Mouse (Mus musculus) midbrain, embryonic 14.5 days (tissue): ENCODE results near the gene Hes2. TPM values are rescaled to one million over a fixed set of nuclear protein-coding genes. Genes with fewer than 3 reads are reported as not detected.

ENCODE experiments used
- ATAC-seq: fragments of 200-750 bp; cut with Nextera tagmentation; 2 replicates; pipeline ENCODE4 v1.8.0; 2017; ENCODE audit warnings: moderate number of reproducible peaks, moderate library complexity; ENCODE audit not compliant: low FRiP score, low TSS enrichment
- DNase-seq: peaks from one replicate; pipeline ENCODE4 v3.0.0-alpha.2; 2015
- H3K27ac ChIP-seq: fragments of 300-500 bp; sonication (generic); replicated peaks from 2 replicates; pipeline ENCODE4 v1.5.1; 2014; ENCODE audit warnings: mild to moderate bottlenecking, low read depth, low read length, moderate library complexity
- H3K27me3 ChIP-seq: fragments of 300-500 bp; sonication (generic); 2 replicates; pipeline ENCODE4 v1.6.1; 2014; ENCODE audit warnings: low read length, control low read depth, mixed read lengths; ENCODE audit not compliant: control insufficient read depth, insufficient read depth
- H3K36me3 ChIP-seq: fragments of 300-500 bp; sonication (generic); 2 replicates; pipeline ENCODE4 v1.6.1; 2014; ENCODE audit warnings: low read length, control low read depth; ENCODE audit not compliant: control insufficient read depth, insufficient read depth
- H3K4me1 ChIP-seq: fragments of 300-500 bp; sonication (generic); 2 replicates; pipeline ENCODE4 v1.6.1; 2014; ENCODE audit warnings: mild to moderate bottlenecking, antibody characterized with exemption, low read length, control low read depth; ENCODE audit not compliant: control insufficient read depth, insufficient read depth
- H3K4me2 ChIP-seq: fragments of 300-500 bp; sonication (generic); 2 replicates; pipeline ENCODE4 v1.6.1; 2014; ENCODE audit warnings: mild to moderate bottlenecking, low read length, moderate library complexity
- H3K4me3 ChIP-seq: fragments of 300-500 bp; sonication (generic); replicated peaks from 2 replicates; pipeline ENCODE4 v1.5.1; 2014; ENCODE audit warnings: low read depth, low read length
- H3K9ac ChIP-seq: fragments of 300-500 bp; sonication (generic); replicated peaks from 2 replicates; pipeline ENCODE4 v1.6.1; 2014; ENCODE audit warnings: mild to moderate bottlenecking, low read length, moderate library complexity
- H3K9me3 ChIP-seq: fragments of 300-500 bp; sonication (generic); 2 replicates; pipeline ENCODE4 v1.6.1; 2016; ENCODE audit warnings: low read length, control low read depth, mixed read lengths; ENCODE audit not compliant: control insufficient read depth
- WGBS: fragments of 180-500 bp; shearing (Covaris S2); extraction: QIAGEN DNeasy Blood & Tissue Kit; methylation state at CpG from one replicate; pipeline ENCODE4 v1.1.7; 2014; 5-methylcytosine and 5-hydroxymethylcytosine counted together
- polyA plus RNA-seq: library from polyadenylated mRNA; unstranded; fragments of >200 nt; fragmentation: Nextera tagmentation; extraction: Ambion mirVana; gene quantifications from 2 replicates; pipeline ENCODE4 v1.2.1, GENCODE M21; 2014

The Hes2 gene
- polyA plus RNA-seq = not detected in 2 replicates

DNA sequence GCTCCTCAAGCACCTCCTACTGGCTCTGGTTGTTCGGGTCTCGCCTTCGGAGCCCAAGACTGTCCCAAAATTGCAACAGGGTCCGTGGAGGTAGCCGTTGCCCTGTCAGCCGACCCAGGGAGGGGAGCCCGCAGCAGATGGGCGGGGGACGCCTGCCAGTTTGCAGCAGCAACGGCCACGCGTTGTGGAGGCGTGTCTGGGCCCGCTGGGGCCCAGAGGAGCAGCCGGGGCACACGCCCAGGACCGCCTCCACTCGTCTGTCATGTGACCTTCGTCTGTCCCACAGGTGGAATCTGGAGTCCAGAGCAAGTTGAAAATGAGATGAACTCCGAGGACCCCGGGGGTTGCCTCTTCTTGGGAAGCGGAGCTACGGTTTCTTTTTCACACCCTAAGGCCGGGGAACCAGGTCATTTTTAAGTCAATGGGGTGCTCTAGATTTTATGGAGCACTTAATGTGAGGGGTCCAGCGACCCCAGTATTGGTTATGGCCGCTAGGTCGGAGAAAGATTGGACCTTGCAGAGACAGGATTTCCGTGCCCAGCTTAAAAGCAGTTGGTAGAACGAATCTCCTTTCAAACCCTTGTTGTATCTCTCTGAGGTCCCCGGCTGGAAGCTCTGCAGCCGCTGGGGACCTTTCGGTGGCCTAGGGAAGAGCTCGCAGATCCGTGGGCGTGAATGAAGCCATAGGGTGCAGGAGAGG lies at the start of gene Hes2:
Gene Hes2, plus strand, starts transcription at position 283 of the 700 bp plus-strand sequence.
- Histone ChIP-seq H3K4me3 (no peak within 1 kb of the TSS), H3K9me3 (no peaks in the 10 kb centered on the region), H3K4me1 (0 out of 2 replicates have a peak, but pooled peaks cover 5% of the 10 kb centered on the region), H3K9ac (no peak within 1 kb of the TSS; the same call in 1 of the 2 replicates), H3K36me3 (no peaks in the 10 kb centered on the region), H3K27ac (no peak within 1 kb of the TSS), H3K27me3 (peaks cover 63% of the 10 kb centered on the region), H3K4me2 (peak within 1 kb of the TSS; percentile 9; the same call in 1 of the 2 replicates)
- DNase-seq (peak; percentile 10), ATAC-seq (no peak)
- 4% methylated on average over 35 of the region's 35 CpGs for WGBS

DNA sequence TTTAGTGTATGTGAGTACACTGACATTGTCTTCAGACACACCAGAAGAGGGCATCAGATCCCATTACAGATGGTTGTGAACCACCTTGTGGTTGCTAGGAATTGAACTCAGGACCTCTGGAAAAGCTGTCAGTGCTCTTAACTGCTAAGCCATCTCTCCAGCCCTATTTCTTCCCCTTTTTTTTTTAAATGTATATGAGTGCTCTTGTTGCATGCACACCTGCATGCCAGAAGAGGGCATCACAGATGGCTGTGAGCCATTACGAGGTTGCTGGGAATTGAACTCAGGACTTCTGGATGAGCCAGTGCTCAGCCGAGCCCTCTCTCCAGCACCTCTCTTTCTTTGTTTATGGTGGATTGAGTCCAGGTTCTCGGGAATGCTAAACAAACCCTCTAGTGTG lies 49.2 kb upstream of the Hes2 start:
- no peaks in the 10 kb centered on the region for H3K9me3 ChIP-seq
- H3K9ac ChIP-seq = no peak overlapping the region
- peaks cover 5% of the 10 kb centered on the region; the same call in 1 of the 2 replicates for H3K36me3 ChIP-seq
- ATAC-seq (no peak), DNase-seq (no peak)
- H3K27ac ChIP-seq = no peak overlapping the region
- H3K27me3 ChIP-seq = peaks cover 10% of the 10 kb centered on the region
- peaks cover 15% of the 10 kb centered on the region for H3K4me1 ChIP-seq
- no peak overlapping the region for H3K4me2 ChIP-seq
- WGBS = 88% methylated on average over 3 of the region's 3 CpGs
- H3K4me3 ChIP-seq = no peak overlapping the region

DNA sequence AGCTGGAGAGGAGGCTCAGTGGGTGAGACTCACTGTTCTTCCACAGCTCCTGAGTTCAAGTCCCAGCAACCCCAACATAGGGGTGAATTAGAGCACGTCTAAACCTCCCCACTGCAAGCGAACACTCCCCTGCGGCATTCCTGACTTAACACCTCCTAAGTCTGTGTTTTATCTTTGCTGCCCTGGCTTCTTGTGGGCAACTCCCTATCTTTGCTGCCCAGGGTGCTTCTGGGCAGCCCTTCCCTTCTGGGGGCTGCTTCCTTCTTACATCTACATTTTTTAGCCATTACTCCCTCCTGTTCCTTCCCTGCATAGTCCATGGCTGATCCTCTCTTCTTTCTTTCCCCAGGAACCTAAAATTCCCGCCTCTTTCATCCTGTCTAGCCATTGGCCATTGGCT lies 48.0 kb upstream of the Hes2 start:
- Histone ChIP-seq H3K27me3 (peaks cover 21% of the 10 kb centered on the region), H3K4me3 (no peak overlapping the region), H3K27ac (no peak overlapping the region), H3K36me3 (peaks cover 5% of the 10 kb centered on the region; the same call in 1 of the 2 replicates), H3K9ac (no peak overlapping the region), H3K9me3 (no peaks in the 10 kb centered on the region), H3K4me1 (peaks cover 18% of the 10 kb centered on the region), H3K4me2 (no peak overlapping the region)
- no peak for ATAC-seq
- WGBS = 82% methylated on average over 4 of the region's 4 CpGs
- no peak for DNase-seq

- H3K27ac ChIP-seq = no peak overlapping the region
- no peak overlapping the region for H3K9ac ChIP-seq
- peaks cover 21% of the 10 kb centered on the region for H3K4me1 ChIP-seq
- H3K27me3 ChIP-seq = peaks cover 33% of the 10 kb centered on the region
- no peak for DNase-seq
- no peak for ATAC-seq
- H3K4me3 ChIP-seq = no peak overlapping the region
- WGBS = 72% methylated on average over 9 of the region's 9 CpGs
- H3K9me3 ChIP-seq = no peaks in the 10 kb centered on the region
- peaks cover 5% of the 10 kb centered on the region; the same call in 1 of the 2 replicates for H3K36me3 ChIP-seq
- no peak overlapping the region for H3K4me2 ChIP-seq
These were observed 46.3 kb upstream of the Hes2 start for GRCm38 (mm10) chr4:152112329-152112728.

DNA sequence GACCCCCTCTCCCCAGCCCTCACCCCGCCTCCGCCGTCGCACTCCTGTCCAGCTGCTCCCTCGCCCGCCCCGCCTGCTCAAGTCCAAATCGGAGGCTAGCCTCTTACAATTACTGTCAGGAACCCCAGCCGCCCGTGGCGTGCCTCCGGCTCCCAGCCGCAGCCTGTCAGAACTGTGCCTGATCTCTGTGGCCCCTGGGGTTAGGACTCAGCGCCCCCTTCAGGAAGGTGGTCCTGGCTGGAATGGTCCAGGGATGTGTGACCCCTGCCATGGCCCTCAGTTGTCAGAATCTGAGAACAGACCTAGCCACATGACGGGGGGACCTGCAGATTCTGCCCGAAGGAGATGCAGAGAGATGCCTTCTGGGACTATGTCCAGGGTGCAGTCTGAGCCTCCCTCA lies 44.6 kb upstream of the Hes2 start:
- WGBS = 56% methylated on average over 16 of the region's 16 CpGs
- H3K9ac ChIP-seq = no peak overlapping the region
- no peak overlapping the region for H3K27ac ChIP-seq
- no peaks in the 10 kb centered on the region for H3K9me3 ChIP-seq
- ATAC-seq (no peak), DNase-seq (no peak)
- no peak overlapping the region for H3K4me2 ChIP-seq
- peaks cover 5% of the 10 kb centered on the region; the same call in 1 of the 2 replicates for H3K36me3 ChIP-seq
- H3K4me3 ChIP-seq = no peak overlapping the region
- peaks cover 46% of the 10 kb centered on the region for H3K27me3 ChIP-seq
- peaks cover 8% of the 10 kb centered on the region; the same call in 1 of the 2 replicates for H3K4me1 ChIP-seq

GRCm38 (mm10) chr4:152115921-152116612 lies 42.6 kb upstream of the Hes2 start, which contains the start of gene Tnfrsf25:
TSS of gene Tnfrsf25 (plus strand) at chr4:152115934.
- Histone ChIP-seq H3K4me1 (peaks cover 17% of the 10 kb centered on the region; the same call in 1 of the 2 replicates), H3K4me3 (no peak within 1 kb of the TSS), H3K9me3 (no peaks in the 10 kb centered on the region), H3K27me3 (peaks cover 66% of the 10 kb centered on the region), H3K36me3 (peaks cover 5% of the 10 kb centered on the region; the same call in 1 of the 2 replicates), H3K27ac (no peak within 1 kb of the TSS), H3K9ac (no peak within 1 kb of the TSS), H3K4me2 (peak within 1 kb of the TSS; percentile 15; the same call in 1 of the 2 replicates)
- WGBS = 2% methylated on average over 30 of the region's 30 CpGs
- peak; percentile 18 for DNase-seq
- no peak for ATAC-seq

- peaks cover 81% of the 10 kb centered on the region for H3K27me3 ChIP-seq
- H3K4me3 ChIP-seq = no peak overlapping the region
- ATAC-seq = no peak
- H3K9ac ChIP-seq = no peak overlapping the region
- H3K36me3 ChIP-seq = peaks cover 1% of the 10 kb centered on the region; the same call in 1 of the 2 replicates
- H3K9me3 ChIP-seq = no peaks in the 10 kb centered on the region
- no peak for DNase-seq
- peaks cover 17% of the 10 kb centered on the region; the same call in 1 of the 2 replicates for H3K4me1 ChIP-seq
- no peak overlapping the region for H3K27ac ChIP-seq
- WGBS = 68% methylated on average over 9 of the region's 9 CpGs
- H3K4me2 ChIP-seq = no peak overlapping the region
These were observed 41.1 kb upstream of the Hes2 start for GRCm38 (mm10) chr4:152117538-152117937.

DNA sequence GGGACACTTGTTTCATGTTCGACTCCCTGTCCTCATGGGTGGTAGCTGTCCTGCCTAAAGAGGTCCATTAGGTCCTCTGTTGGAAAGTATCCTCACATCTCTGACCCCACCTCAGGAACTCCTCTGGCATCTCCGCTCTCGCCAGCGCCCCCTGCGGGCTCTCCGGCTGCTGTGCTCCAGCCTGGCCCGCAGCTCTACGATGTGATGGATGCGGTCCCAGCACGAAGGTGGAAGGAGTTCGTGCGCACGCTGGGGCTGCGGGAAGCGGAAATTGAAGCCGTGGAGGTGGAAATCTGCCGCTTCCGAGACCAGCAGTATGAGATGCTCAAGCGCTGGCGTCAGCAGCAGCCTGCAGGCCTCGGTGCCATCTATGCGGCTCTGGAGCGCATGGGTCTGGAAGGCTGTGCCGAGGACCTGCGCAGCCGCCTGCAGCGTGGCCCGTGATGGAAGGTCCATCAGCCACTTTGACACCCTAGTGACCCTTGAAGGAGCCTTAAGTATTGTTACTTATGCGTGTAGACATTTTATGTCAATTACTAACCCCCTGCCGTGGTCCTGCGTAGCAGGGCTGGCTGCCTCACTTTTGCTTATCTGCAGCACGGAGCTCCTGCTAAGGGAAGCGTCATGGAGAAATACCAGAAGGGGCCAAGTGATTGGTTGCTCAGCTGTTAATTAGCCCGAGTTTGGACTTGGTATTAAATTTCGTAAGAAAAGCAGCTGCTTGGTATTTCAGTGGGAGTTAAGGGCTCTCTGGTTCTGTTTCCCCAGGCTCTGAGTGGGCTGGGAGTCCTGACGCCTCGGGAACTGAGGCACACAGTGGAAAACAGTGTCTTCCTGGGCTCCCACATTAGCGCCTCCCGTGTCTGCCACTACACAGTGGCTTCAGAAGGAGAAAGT lies 39.0 kb upstream of the Hes2 start:
- H3K4me3 ChIP-seq = no peak overlapping the region
- 0 out of 2 replicates have a peak overlapping the region, but pooled peaks have one; percentile 2 for H3K9ac ChIP-seq
- peak; percentile 60 for DNase-seq
- peak overlapping the region; percentile 21; the same call in 1 of the 2 replicates for H3K4me2 ChIP-seq
- no peaks in the 10 kb centered on the region for H3K9me3 ChIP-seq
- H3K36me3 ChIP-seq = no peaks in the 10 kb centered on the region
- peaks cover 94% of the 10 kb centered on the region for H3K27me3 ChIP-seq
- ATAC-seq = no peak
- H3K27ac ChIP-seq = no peak overlapping the region
- peaks cover 17% of the 10 kb centered on the region; the same call in 1 of the 2 replicates for H3K4me1 ChIP-seq
- 3% methylated on average over 39 of the region's 39 CpGs for WGBS
